Mouse (Mus musculus): ENCODE data around the gene Ccl4.

Gene Ccl4

DNA sequence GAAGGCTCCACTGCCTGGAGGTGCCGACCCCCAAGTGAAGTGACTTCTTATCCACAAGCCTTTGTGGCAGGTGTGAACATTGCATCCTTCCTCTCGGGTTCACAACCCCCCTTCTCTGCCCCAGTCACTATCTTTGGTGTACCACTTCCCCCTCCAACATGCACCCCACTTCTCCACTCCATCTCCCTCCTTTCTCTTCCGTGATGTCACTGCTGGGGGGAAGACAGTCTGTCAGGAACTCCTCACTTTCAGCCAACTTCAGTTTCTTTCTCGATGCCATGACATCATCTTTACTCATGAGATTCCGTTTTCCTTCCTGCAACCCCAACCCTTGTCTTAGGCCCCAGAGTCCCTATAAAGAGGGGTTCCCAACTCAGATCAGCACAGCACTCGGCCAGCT is at the start of gene Ccl4:
Gene Ccl4 (plus strand): TSS at position 381 of the 400 bp plus-strand sequence.
- peak; percentile 16 to 40 for DNase-seq

DNA sequence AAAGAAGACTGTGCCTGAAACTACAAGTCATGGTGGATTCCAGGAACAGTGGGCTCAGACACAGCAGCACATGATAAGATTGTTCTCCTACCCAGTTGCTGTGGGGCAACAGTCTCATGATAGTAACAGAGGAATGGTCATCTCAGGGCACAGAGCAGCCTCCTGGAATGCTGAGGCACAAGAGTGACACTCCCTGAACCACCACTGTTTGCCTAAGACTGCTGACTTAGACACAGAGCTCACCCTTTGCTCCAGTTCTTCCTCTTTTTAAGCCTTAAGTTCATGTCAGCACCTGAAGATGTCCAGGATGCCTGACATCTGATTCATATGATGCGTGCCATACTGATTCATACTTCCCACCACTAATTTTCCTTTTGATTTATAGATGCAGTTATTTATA is 45.8 kb upstream of the Ccl4 start:
- DNase-seq, result no peak

DNA sequence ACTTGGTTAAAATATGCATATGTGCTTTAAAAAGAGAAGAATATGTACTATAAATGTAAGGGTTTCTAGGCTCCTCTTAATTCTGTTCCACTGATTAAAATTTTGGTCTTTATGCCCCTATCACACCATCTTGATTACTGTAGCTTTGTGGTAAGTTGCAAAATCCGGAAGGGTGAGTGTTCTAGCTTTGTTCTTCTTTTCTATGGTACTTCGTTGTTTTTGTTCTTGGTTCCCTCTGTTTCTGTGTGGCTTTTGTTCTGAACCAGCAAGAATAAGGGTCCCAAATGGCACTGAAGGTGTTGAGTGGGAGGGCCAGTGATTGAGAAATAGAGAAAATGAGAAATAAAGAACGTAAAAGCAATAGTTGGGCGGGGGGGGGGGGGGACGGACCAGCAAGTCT is 44.1 kb upstream of the Ccl4 start:
- no peak for DNase-seq

DNA sequence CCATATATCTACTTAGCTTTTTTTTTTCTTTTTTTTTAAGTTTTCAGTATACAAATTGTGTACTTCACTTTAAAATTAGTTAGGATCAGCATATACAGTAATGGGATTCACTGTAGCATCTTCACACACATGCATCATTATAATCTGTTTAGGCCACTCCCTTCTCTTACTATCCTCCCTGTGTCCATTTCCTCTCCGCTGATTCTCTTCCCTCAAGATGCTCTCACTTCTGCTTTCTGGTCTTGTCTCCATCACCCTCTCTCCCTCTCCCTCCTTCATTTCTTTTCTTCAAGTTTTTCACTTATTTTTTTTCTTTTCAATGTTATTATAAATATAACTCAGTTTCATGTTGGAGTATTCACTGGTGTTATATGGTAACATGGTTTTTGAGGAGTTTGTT is 43.3 kb upstream of the Ccl4 start:
- no peak for DNase-seq

DNA sequence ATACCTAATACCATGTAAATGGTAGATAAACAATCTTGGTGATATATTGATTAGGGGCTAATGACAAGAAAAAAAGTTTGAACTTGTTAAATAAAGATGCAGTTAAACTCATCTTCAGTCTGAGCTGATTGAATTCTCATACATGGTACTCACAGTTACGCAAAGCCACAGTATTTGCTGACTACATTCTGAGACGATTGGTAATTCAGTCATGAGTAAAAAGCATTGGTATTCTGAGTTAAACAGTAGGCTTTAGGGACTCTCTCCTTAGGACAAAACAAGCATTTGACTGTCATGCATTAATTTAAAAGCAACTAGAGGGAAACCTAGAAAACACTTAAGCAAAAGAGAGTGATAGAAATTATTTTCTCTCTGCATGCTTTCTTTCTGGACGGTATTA is 38.8 kb upstream of the Ccl4 start:
- no peak for DNase-seq

DNA sequence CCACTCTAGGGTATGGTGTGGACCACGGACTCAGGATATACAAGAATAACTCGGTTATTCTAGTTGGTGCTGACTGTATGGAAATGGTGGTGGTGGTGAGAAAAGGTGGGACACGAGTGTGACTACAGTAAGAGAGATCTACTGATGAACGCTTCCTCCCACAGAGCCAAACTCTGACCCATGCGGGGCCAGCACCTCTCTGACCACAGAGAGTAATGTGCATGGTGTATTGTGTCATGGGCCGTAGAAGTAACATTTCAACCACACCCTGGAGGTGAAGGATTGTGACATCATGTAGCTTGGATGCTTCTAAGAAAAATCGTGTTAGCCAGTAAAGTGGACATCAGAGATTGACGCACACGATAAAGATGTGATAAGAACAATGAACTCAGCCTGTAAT is 33.6 kb upstream of the Ccl4 start:
- DNase-seq, result no peak

DNA sequence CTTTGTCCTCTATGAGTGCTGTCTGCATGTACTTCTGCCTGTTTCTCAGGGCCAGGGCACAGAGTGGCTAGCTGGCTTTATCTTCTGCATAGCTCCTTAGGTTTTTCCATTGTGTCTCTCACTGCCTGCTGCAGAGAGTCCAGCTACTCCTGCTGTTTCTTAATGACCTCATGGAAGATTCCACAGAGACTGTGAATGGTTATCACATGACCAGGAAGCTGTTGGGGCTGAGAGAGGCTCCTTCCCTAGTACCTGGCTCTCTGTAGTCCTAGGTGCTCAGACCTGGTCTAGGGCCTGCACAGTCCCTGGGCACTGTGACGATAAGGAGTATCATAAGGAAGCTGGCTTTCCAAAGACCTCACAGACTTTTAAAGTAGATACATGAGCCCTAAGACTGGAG is 31.8 kb upstream of the Ccl4 start:
- no peak for DNase-seq

DNA sequence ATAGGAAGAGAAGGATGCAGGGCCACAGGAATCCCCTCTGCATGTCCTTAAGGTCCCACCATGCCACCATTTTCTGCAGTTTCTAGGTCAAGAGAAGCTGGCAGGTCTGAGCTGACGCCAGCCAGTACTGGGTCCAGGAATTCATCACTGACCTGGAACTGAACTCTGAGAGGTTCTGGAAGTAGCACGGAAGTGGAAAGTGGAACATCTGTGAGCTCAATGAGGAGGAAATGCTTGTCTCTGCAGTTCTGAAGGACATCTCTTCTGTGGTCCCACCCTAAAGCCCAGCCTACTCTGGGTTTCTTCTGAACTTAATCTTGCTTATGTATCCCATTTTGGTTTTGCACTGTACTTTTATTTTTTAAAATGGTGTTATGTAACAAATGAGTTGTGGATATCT is 31.3 kb upstream of the Ccl4 start:
- DNase-seq, result no peak

DNA sequence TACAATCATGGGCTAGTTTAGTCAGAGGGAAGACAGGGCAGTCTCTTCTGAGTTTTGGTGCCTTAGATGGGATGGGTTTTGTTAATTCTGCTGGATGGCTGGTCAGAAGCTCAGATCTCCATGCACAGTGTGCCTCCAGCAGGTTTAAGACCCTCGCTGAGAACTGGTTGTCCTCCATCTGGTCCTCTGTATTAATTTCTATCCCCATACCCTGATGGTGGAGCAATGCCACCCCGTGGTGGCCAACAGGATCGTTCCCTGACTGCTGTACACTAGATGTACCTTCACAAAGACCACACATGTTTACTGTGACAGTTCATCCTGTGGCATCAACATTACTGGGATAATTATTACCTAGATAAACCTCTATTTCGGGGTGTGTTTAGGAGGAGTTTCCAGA is 29.6 kb upstream of the Ccl4 start:
- DNase-seq, result no peak

DNA sequence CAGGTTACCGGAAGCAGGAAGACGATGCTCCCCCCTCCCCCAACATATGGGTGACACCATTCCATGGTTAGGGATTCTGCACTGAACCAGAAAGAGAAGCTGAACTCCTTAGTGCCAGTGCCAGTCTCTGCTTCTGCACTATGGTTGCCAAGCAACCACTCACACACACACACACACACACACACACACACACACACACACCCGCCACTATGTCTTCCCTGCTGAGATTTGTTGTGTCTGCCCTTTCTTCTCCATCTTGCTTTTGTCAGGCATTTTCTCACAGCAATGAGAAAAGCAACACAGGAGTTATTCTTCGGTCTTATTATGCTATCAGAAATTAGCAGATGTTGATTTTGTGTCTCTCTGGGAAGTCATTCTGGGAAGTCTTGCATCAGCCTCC is 28.0 kb upstream of the Ccl4 start:
- no peak for DNase-seq

DNA sequence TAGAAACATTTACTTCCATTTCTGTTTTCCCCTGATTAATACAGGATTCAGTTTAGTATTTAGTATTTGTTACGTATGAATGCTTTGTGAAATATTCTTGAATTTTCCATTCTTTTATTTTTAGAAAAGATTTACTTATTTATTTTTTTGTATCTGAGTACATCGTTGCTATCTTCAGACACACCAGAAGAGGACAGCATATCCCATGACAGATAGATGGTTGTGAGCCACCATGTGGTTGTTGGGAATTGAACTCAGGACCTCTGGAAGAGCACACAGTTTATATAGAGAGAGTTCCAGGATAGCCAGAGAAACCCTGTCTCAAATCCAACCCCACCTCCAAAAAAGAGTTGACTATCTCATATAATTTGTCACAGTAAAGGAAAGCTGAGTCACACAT is 27.5 kb upstream of the Ccl4 start:
- no peak for DNase-seq

DNA sequence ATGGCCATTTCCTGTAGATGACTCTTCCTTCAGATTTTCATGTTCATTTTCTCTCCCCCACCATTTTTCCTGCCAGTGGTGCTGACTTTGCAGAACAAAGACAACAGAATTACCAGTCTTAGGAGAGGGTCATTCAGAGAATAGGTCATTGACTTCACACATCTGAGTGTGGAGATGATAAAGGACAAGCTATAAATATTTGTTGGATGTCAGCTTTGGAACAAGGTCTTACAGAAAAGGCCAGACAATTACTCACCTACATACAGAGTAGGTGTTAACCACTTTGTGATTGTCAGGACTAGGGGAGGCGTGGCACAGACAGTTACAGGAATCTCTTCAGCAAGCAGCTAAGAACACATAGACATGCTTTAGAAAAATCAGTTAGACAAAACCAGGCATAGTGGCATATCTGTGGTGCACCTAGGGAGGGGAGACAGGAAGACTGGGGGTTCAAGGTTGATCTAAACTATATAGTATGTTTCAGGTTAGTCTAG is 25.6 kb upstream of the Ccl4 start:
- DNase-seq, result no peak

DNA sequence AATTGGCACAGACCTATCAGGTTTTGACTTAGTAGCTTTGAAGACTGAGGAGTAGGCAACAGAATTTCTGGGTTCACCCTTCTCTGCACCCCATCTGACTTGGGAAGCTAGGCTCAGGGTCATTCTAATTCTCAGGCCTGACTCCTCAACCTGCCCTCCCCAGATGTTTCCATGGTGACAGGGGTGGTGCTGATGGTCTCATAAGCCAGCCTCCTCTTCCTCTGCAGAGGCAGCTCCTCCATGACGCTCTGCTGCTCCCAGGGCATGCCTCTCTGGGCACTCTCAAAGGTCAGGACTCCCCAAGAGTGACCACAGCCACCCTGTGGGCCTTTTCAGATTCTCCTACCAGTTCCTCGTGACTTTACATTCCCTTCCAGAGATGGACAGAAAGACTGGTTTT is 23.4 kb upstream of the Ccl4 start:
- DNase-seq, result no peak

DNA sequence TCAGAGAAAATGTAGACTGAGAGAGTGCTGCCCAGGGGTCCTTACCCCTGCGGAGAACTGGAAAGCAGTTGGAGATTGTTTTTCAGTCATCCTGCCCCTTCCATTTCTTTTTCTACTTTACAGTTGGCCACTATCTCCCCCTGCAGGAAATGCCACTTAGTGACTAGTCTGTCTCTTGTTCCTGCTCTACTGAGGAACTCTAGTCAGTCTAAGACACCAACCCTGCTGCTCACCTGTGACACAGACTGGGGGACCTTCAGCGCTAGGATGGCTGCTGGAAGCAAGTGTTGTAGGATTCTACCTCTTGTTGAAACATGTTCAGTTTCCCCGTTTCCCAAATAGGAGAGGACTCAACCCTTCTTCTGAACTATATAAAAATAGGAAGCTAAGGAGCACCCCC is 22.9 kb upstream of the Ccl4 start:
- peak in 1 of 2 experiments; percentile 48 for DNase-seq

DNA sequence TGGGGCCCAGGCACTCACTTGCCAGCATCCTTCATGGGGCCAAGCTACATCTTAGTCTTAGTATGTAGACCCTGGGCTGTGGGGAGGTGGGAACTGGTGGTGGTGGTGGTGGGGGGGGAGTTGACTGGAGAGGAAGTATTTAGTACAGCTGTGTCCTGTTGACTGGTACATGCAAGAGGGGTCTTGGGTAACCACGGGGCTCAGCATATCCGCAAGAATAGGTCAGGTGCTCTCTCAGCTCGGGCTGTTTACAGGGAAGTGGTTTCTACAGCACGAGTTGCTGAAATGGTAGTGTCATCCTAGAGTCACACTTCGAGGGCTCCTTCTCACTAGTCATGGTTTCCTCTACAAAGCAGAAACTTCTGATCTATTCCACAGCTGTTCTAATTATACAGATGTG is 22.2 kb upstream of the Ccl4 start:
- DNase-seq, result peak; percentile 55 to 79

DNA sequence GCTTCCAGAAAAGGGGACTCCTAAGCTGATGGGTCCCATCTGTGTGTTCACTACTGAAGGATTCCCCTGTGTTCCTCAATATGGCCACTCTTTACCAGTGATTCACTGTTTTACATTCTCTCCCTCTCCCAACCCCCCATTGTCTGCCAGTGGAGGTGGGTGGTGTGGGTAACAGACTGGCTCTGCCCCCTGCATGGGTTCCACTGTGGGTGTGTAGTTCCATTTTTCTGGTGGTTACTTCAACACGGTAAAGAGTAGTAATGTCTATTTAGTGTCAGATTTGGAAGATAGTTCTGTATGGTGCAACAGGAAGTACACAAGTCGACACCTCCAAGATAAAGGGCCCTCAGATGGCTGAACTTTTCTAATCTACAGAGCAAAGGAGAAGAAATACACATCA is 21.2 kb upstream of the Ccl4 start:
- no peak for DNase-seq

DNA sequence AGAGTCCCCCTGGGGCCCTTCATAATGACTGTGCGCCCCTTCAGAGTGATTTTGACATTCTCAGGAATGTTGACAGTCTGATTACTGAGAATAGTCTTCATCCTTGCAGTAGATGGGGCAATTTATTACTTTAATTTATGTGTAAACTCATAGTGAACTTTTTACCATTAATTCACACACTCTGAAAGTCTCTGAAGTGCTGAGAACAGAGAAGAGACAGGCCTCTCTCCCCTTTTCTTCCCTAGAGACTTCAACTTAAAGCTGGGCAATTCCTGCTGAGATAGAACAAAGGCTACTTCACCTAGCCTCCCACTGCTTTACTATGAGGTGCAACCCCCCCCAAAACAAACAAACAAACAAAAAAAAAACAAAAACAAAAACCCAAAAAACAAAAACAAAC is 16.9 kb upstream of the Ccl4 start, which contains the start of gene Rpl9-ps1:
Gene Rpl9-ps1 (minus strand): TSS at position 101 of the 400 bp plus-strand sequence.
- DNase-seq, result no peak

DNA sequence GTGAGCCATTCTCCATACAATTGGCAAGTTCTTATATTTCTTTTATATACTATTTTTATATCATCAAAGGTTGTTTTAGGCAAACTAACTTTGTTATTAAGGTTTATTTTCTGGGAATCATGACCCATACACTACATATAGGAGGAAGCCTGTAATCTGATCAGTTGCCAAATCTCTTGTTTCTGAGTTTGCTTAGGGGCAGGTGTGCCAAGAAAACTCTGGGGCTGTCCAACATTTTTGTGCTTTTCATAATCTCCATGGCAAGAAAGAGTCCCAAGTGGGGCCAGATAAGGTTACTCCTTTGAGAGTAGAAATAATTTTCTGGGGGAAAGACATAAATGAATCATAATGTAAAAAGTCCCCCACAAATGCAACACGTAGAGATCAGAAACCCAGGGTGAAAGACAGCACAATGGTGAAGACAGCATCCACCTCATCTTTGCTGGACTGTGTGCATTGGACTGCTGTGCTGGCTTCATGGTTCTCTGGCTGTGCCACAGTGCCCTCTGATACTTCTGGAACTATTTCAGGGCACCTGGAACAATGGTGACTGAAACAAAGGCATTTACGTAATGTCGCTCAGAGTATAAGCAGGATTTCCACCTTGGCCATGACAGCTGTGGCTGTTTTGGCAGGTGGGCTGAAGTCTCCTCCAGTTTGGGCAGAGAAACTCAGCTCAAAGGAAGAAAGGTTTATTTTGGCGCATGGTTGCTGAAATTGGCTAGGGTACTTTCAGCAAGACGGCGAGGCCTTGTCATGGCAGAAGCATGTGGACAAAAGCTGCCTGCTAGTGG is 15.8 kb upstream of the Ccl4 start:
- no peak for DNase-seq

DNA sequence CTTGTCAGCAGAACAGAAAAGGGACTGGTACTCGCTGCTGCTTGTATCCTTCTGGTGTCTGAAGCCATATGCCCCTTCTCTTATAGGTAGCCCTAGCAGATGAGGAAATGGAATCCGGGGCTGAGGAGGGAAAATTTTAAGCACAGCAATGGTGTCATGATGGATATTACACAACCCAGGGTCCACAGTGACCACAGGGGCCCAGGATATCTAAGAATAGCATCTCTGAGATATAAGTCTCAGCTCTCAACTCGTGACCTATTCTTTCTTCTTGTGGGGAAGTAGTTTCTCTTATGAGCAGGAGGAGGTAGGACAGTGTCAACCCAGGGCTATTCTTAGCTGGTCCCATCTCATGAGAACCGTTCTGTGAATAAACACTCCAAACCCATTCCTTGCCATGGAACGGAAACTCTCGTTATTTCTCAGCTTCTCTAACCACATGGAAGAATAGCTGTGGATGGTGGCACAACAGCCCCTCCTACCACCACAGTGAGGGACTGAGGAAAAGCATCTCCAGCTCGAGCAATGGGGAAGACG is 13.0 kb upstream of the Ccl4 start, which contains the start of gene Ccl3:
Gene Ccl3 (minus strand): TSS at position 51 of the 537 bp plus-strand sequence.
- no peak for DNase-seq

DNA sequence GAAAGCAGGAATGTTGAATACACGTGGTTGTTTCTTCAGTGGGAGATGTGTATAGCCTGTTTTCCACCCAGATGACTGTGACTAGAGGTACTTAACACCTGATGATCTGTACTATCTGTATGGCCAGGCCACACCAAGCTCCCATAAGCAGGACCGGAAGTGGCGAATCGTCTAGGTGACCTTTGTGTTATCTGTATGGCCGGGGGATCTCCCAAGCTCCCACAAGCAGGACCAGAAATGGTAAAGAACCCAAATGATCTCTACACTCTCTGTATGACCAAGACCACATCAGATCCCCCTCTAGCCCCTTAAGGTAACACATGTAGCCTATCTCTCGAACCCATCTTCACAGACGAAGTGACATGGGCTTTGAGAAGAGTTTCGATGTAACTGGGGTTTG is 7.8 kb upstream of the Ccl4 start:
- no peak for DNase-seq

DNA sequence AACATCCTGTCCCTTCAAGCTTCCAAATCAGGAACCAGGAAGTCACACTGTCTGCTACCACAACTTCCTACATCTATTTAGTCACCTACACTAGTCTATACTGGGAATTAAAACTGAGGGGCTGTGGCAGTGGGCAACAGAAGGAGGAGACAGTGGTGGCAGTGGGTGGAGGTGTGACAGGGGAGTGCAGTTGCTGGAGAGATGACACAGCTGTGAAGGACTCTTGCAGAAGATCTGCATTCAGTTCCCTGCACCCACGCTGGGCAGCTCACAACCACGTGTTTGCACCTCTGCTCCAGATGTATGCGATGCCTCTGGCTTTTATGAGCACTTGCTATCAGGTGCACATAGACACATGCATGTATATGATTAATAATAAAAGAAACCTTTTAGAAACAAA is 4.9 kb upstream of the Ccl4 start:
- DNase-seq, result no peak

DNA sequence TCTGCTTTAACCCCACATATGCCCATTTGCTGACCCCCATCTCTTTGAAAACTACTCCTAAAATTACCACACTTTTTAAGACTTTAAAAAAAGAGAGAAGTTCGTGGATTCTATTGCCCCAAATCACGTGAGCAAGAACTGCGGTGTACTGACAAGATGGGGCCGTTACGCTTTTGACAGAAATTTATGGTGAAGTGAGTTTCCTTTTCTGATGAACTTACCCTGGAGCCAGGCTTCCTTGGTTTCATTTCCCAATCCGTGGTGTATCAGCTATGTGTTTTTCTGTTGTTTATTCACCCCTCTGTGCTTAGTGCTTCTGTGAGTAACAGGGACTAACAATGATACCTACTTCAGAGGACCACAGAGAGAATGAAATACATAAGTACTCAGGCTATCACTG is 3.6 kb upstream of the Ccl4 start:
- DNase-seq, result no peak

DNA sequence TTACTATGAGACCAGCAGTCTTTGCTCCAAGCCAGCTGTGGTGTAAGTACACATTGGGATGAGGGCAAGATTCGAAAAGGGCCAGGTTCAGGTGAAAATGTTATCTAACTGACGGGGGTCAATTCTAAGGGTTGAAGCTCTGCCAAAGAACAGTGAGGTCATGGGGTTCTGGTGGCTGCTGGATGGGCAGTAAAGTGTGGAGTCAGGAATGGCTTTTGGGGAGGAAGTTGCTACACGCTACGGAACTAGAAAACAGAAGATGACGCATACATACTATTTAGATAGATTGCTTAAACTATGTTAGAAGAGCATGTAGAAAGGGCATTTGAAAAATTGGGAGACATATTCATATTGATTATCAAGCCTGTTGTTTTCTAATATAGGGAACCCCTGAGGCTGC is 1.1 kb downstream of the Ccl4 start:
- DNase-seq, result no peak

DNA sequence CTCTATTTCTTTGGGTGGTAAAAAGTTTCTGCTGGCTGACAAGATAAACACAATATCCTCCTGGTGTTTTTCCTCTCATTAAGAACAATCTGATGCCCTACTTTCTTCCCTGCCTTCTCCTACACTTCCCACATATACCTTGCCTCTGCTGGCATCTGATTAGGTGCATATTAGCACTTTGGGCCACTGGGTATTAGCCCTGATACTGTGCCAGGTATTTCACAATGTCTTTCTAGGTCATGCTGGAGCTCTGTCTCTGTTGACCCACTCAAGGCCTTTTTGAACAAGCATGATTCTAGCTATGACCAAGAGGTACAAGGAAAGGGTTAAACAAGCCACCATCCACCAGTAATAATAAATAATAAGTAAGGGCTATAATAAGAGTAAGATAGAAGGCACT is 9.4 kb downstream of the Ccl4 start:
- no peak for DNase-seq

DNA sequence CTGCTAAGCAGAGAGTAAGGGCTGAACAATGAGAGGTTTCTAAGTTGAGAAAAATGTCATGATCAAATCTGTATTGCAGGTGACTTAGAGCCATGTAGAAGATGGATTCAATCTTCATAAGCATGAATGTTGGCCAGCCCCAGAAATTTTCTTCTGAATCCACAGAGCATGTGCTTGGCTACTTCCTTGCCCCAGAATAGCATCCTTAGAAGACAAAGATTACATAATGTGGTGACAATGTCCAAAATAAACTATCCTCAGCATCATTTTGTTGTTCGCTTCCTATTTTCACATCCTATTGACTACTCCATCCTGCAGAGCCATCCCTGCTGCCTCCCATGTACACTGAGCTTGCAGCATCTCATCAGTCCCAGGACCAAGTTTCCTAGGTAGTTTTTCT is 13.3 kb downstream of the Ccl4 start:
- DNase-seq, result no peak
